Mouse (Mus musculus): ENCODE results near the gene Rab10.

The Rab10 gene

GRCm38 (mm10) chr12:3291849-3292248 lies 17.9 kb downstream of the Rab10 start:
- no peak for DNase-seq

GRCm38 (mm10) chr12:3291038-3291437 lies 18.7 kb downstream of the Rab10 start:
- no peak for DNase-seq

GRCm38 (mm10) chr12:3288440-3288839 lies 21.3 kb downstream of the Rab10 start:
- no peak for DNase-seq

GRCm38 (mm10) chr12:3285919-3286318 lies 23.9 kb downstream of the Rab10 start:
- DNase-seq, result no peak

GRCm38 (mm10) chr12:3285377-3285776 lies 24.4 kb downstream of the Rab10 start:
- DNase-seq, result no peak

- DNase-seq, result no peak
Measured at GRCm38 (mm10) chr12:3284463-3284862, 25.3 kb downstream of the Rab10 start.

GRCm38 (mm10) chr12:3283829-3284440 lies 25.8 kb downstream of the Rab10 start:
- no peak for DNase-seq

GRCm38 (mm10) chr12:3282954-3283353 lies 26.8 kb downstream of the Rab10 start:
- DNase-seq, result no peak

GRCm38 (mm10) chr12:3282520-3282919 lies 27.2 kb downstream of the Rab10 start:
- no peak for DNase-seq

- DNase-seq, result no peak
Measured at GRCm38 (mm10) chr12:3278880-3279339, 30.9 kb downstream of the Rab10 start.

GRCm38 (mm10) chr12:3270818-3271217 lies 39.0 kb downstream of the Rab10 start:
- no peak for DNase-seq

- DNase-seq, result no peak
Measured at GRCm38 (mm10) chr12:3267397-3267796, 42.4 kb downstream of the Rab10 start.

- DNase-seq, result no peak
Measured at GRCm38 (mm10) chr12:3265188-3265587, 44.6 kb downstream of the Rab10 start.

GRCm38 (mm10) chr12:3264449-3264848 lies 45.3 kb downstream of the Rab10 start:
- DNase-seq, result no peak

GRCm38 (mm10) chr12:3261596-3261995 lies 48.2 kb downstream of the Rab10 start:
- DNase-seq, result no peak

GRCm38 (mm10) chr12:3255966-3256365 lies 53.8 kb downstream of the Rab10 start:
- DNase-seq, result no peak

- no peak for DNase-seq
Measured at GRCm38 (mm10) chr12:3255435-3255834, 54.3 kb downstream of the Rab10 start.

- no peak for DNase-seq
Measured at GRCm38 (mm10) chr12:3253591-3253990, 56.2 kb downstream of the Rab10 start.

GRCm38 (mm10) chr12:3246091-3246490 lies 63.7 kb downstream of the Rab10 start:
- no peak for DNase-seq

GRCm38 (mm10) chr12:3239544-3239943 lies 70.2 kb downstream of the Rab10 start:
- no peak for DNase-seq

- DNase-seq, result peak in 1 of 2 experiments; percentile 12
Measured at GRCm38 (mm10) chr12:3238361-3239051, 71.3 kb downstream of the Rab10 start.

- peak in 1 of 2 experiments; percentile 11 for DNase-seq
Measured at GRCm38 (mm10) chr12:3237799-3238198, 72.0 kb downstream of the Rab10 start.

GRCm38 (mm10) chr12:3236831-3237681 lies 72.7 kb downstream of the Rab10 start:
- DNase-seq, result peak in 1 of 2 experiments; percentile 63

All from thymus, postnatal 36 days (tissue).